Mouse (Mus musculus): ENCODE results near the gene Insc.

DNA sequence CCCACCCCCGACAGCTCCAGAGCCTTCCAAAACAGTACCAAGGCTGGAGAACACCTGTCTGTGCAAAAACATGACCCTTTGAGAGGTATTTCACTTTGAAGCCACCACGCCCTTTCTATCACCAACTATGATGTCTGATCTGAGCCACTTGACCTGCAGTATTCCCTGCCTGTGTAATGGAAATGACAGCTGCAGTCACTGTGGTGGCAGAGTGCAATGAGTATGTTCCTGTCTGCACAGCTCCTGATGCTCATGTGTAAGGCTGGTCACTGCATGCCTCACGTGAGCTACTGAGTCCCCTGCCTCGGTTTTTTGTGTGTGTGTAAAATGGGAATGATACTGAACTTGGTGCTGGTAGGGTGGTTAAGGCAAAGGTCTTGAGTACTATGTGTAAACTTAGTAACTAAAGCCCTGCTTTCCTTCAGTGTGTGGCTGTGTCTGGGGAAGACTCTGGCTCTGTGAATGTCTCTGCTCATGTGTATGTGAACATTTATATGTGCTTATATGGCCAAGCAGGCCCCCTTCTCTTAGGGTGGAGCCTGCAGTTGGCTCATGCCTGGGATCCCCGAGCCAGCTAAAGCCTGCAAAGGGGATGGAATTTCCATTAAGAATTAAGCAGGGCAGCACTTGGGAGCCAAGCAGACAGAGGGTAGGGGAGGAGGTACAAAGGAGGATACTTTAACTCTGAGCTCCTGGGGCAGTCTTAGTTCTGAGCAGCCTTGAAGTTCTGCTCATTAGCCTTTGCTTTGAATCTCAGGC is at the start of gene Insc:
- no peak for TF ChIP-seq CTCF (IDR thresholded peaks at IDR 0.05; ENCODE audit: extremely low read depth, insufficient read length, insufficient replicate concordance, low read depth, low read length)
- no peak for TF ChIP-seq POLR2A (IDR thresholded peaks at IDR 0.05; ENCODE audit: low read depth, low read length)

Data from small intestine, adult 2 months (tissue).